Mouse (Mus musculus): ENCODE measurements around the gene Nfib.

Nfib gene

DNA sequence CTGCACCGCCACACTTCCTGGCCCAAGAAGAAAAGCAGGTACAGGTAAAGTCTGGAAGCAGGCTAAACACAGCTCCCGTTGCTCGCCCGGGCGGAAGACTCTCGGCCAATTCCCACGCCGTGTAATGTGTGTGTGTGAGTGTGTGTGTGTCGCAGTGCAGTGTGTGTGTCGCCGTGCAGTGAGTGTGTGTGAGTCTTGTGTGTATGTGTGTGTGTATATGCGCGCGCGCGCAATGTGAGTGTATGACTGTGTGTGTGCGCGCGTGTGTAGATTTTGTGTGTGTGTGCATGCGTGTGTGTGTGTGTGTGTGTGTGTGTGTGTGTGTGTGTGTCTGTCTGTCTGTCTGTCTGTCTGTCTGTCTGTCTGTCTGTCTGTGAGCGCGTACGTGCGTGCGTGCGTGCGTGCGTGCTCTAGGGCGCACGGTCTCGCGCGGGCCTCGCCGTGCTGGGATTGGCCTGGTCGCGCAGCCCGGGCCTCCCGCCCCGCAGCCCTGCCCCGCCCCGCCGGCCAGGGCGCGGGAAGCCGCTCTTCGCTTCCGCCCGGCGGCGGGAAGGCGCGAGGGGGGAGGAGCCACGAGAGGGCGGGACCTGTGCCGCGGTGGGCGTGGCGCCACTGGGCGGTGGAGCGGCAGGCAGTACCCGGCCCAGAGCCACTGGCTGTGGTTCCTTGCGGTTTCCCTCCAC is 192.7 kb downstream of the Nfib start:
- peak; percentile 98 for DNase-seq (ENCODE audit: low spot score)

DNA sequence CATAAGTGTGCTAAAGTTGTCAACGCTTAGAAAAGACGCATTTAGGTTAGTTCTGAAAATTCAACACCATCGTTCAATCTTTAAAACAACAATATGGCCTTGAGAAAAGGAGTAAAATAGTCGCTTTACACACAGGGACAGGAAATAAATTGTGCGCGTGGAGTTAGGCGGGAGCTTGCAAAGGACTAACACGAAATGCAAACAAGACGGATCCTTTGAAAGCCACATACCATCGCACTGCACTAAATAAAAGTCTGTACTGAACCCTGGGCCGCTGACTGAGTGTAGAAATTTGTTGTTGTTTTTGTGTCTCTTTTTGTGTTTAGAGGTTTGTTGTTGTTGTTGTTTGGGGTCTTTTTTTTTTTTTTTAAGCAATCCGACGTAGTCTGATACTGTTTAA is 193.2 kb downstream of the Nfib start:
- DNase-seq (ENCODE audit: low spot score) = no peak

DNA sequence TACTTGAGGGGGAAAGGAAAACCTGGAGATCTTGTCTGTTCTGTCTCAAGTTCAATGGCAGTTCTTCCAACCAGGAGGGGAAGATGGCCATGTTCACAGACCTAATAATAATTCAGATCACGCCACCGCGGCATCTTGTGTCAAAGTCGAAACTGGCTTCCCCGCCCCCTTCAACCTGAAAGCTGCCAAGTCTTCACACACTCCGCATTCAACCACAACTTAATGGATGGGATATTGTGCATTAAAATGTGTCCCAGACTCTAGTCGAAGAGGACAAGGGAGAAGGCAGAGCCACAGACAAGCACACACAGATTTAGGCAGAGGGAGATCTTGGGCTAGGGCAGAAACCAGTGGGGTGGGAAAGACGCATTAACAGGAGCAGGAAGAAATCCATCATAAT is 194.0 kb downstream of the Nfib start:
- no peak for DNase-seq (ENCODE audit: low spot score)

DNA sequence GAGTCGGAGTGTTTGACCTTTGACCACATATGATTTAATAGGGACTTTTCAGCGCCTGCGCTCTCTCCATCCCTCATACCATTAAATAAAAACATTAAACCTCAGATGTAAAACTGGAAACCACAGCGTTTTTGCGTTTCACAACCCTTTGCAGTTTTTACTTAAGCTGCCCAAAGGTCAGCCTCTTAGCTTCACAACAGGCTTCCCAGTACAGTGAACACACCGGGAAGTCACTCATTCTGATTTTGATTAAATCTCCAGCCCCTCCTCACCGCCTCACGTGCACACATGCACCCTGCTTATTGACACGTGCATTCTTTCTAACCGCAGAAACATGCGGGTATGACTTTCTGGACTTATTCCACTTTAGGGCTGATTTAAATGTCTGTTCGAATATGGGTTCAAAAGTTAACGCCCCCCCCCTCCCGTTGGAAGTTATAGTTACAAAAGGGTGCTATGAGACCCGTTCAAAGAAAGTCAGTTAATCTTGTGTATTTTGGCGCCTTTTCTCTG is 194.5 kb downstream of the Nfib start:
- no peak for DNase-seq (ENCODE audit: low spot score)

- DNase-seq (ENCODE audit: low spot score) = no peak
These were observed 195.8 kb downstream of the Nfib start for GRCm38 (mm10) chr4:82509771-82510170.

DNA sequence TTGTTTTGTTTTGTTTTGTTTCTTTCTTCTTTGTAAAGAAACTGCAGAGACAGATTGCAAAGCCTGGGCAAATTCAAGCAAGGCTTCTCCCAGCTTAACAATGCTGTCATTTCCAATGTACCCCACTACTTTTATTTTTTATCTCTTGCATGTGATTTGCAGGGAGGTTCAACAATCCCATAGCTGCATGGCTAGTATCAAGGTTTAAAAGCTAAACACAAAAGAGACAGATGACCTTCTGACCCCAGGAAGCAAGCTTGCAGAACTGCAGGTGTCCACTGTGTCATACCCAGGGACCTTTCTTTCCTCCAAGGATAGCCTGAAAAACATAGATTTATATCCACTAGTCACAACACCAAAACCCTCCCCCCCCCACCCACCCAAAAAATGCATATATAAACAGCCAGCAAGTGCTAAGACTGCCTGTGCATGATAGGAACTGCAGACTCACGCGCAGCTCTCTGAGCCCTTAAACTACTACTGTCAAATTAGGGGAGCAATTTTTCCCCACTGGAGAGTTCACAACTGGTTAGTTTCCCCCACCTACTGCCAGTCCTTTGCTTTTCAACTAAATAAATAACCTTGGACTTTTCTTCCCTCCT is 196.3 kb downstream of the Nfib start:
- no peak for DNase-seq (ENCODE audit: low spot score)

DNA sequence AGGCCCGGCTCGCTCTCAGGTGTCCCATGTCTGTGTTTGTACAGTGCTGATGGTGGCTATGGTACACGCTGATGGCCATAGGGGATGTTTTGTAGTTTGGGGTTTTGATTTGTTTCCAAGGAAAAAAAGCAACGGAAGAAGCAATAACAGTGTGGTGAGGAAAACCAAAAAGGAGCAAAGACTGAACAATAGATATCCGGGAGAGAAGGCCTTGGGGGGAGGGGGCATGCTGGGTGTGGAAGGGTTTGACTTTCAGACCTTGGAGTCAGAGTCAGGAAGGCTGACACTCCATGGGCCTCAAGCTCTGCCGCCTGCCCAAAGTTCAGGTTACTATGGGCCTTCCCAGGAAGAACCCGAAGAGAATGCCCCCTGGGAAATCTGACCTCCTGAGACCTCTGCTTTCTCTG is 197.3 kb downstream of the Nfib start:
- DNase-seq (ENCODE audit: low spot score) = no peak

DNA sequence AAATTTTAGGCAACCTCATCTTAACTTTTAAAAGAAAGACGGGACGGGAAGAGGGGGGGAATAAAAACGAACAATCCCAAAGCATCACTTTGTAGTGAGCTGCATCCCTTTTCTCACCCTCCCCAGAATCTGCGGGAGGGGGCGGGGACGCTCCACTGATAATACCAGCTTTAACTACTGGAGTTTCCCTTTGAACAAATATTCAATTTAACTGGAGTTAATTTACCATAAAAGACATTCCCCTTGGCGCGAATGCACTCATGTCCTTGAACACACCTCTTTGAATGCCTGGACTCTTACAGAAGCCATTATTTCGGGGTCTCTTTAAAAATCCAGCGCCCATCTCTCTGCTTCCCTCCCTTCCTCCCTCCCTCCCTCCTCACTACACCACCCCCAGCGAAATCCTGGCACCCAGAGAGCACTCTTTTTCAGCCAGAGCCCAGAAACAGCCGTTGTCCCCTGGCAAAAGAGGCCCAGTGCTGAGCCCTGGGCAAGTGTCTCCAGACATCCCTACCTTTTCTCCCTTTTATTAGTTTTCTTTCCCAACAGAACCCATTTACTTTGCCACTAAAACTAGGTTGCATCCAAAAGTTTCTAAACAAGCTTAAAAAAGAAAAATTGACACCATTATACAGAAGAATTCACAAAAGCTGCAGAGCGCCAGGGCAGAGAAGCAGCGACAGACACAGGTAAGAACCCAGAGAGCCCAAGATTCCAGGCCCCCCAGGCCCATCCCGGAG is 197.8 kb downstream of the Nfib start:
- DNase-seq (ENCODE audit: low spot score) = no peak

DNA sequence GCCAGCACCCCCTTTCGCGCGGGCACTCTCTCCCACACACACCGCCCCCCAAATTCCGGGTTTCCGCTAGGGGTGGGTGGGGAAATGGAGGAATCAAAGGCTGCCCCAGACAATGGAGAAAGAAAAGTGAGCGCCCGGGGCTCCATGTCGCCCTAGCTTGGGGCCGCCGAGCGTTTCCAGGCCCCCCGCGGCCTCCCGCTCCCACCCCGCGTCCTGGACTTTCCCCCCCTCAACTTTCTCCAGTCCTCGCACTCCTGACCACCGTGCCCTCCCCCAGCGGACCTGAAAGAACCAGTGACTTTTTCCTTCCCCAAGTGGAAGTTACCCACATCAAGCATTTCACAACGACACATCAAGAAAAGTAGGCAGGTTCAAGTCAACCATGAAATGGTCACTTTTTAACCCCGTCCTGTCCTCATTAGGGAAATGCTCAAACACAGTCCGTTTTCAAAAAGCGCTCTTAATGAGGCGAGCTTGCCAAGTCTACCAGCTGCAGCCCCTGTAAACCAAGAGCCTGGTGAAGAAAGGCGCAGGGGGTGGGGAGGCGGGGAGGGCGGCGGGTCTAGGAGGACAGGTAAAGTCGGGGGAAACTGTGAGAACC is 198.7 kb downstream of the Nfib start:
- no peak for DNase-seq (ENCODE audit: low spot score)

- peak; percentile 90 for DNase-seq (ENCODE audit: low spot score)
These were observed 199.3 kb downstream of the Nfib start for GRCm38 (mm10) chr4:82506081-82506730.

- peak; percentile 54 for DNase-seq (ENCODE audit: low spot score)
These were observed 200.2 kb downstream of the Nfib start for GRCm38 (mm10) chr4:82505121-82506031.

DNA sequence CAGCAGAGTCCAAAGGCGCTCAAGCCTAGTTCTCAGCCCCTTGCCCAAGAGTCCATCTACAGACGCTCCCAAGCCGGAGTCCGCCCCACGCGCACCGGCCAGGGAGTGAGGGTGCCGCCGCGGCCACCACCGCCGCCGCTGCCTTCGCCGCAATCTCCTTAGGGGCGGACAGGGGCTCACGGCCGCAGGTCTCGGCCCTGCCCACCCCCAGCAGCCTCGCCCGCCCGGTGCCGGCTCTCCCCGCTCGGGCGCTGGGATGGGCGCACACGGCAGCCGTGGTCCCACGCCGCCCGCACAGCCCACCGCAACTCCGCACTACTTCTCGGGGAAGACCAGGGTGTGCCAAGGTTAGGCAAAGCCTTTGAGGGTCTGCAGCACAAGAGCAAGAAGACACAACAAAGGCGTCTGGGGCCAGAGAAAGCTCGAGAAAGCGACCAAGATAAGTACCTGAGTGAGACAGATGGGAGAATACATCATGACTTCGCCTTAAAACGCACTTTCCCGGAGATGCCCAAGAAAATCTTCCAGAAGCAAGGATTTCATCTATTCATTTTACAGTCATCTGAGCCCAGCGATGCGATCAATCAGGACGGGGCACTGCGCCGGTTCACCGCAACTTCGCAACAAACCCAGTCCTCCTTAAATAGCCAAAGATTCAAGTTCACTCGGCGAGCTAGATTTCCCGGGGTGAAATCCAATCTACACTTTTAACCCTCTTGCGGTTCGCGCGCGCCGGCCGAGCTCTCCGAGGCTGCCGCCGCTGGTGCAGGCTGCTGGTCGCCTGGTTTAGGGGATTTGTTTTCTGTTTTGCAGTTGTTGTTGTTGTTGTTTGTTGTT is 201.0 kb downstream of the Nfib start:
- no peak for DNase-seq (ENCODE audit: low spot score)

- no peak for DNase-seq (ENCODE audit: low spot score)
These were observed 201.6 kb downstream of the Nfib start for GRCm38 (mm10) chr4:82504015-82504283.

DNA sequence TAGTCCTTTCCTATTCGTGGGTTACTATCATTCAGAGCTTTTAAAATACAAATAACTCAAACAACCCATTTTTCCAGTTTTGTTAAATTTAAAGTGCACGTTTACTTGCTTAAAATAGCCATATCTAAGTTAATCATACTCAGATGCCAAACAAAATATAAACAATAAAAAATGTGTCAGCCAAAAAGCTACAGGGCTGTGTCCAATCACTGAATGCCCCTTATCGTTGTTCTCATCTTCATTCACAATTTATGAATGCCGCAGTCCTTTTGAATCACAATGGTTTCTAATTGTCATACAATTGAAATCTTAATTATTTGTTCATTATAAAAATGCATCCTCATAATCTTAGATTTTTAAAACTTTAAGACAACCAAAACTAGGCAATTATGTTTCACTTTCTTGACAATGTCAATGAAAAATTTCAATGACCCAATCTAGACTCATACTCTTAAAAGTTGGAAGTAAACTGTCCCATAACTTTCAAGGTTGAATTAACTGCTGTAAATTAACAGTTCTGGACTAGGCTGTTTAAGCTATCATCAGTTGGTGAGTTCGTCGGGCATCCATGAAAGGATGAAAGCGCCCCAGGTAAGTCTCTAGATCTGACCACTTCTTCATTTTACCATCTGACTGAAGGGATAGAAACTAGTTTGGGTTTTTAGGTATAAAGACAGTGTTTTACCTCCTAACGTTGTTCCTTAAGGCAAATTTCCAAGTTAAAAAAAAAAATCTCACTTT is 202.1 kb downstream of the Nfib start:
- DNase-seq (ENCODE audit: low spot score) = no peak

GRCm38 (mm10) chr4:82502611-82503010 is 202.9 kb downstream of the Nfib start:
- no peak for DNase-seq (ENCODE audit: low spot score)

DNA sequence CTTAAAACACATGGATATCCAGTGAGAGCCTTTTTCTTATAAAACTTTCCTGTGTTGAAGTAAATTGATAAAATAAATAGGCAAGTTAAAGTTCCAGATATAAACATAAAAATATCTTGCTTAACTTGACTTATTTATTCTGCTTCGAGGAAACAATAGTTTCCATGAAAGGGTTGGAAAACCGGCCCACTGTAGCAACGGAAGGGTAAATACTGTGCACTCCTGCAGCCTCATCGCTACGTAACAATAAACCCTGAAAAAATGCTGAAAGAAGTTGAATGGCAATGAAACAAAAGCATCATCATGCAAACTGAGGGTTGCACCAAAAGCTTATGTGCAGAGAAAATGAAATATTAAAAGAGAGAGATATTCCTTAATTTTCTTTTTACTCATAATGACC is 203.5 kb downstream of the Nfib start:
- DNase-seq (ENCODE audit: low spot score) = no peak

DNA sequence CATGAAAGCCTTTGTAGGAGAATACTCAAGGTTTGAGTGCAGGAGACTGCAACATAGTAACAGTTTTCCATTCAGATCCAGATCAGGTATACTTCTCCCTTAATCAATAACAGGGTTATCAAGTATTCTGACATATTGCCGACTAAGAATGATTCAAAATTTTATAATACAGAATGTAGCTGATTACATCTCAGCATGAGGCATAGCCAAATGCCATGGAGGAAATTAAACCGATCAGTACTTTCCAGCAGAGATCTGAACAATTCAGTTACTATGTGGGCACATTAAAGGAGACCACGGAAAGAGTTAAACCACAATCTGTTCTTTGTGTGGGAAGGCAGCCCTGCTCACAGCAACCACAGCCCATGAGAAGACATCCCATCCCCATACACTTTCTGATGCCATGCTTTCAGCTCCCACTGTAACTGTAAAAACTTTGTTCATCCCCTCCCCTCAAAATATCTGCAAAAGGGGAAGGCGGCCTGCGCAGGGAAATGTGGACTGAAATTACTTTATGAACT is 204.9 kb downstream of the Nfib start:
- no peak for DNase-seq (ENCODE audit: low spot score)

DNA sequence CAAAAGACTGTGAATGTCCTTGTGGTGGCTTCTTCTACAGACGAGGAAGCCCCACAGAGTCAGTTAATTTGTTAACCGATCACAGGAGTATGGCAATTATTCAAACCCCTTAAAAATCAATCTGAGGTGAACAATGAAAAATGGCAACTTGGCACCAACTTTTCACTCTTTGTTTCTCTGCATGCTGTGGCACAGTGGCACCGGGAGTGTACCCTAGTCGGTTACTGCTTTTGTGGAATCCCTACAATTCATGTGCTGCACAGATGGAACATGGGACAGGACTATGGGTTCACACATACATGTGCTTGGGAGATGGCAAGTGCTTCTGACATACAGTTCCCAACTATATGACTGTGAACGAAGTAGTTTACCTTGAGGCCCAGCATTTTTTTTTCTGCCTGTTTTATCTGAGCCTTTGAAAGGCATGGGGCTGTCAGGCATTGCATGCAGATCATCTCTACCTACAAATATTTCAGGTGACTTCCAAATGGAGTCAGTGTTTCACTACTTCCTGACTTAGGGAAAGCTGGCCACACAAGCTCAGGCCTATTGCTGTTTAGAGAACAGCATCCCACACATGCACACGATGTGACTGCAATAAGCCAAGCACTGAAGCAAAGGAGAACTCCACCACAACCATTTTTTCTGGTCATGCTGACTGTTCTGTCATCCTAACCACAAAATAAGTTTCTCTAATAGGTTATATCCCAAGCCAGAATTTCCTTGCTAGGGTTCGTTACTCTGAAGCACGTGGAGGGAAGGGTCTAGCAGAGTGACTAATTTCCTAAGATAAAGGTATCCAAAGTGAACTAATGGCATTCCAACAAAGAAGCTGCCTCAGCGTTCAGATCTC is 205.6 kb downstream of the Nfib start:
- DNase-seq (ENCODE audit: low spot score) = no peak

DNA sequence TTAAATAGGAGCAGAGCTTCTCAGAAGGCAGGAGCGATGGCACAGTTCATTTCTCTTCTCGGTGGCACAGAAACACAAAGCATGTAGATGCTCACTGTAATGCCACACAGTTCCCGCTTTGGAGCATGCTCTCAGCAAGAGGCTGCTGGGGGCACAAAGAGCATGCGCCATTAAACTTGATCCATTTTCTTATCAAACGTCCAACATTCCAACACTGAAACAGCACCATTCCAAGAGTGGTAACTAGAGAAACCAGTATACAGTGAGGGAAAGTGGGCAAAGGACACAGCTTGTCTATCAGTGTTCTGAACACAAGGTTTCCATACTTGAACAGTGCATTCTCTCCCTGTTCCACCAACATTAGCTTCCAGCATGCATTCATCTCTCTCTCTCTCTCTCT is 206.3 kb downstream of the Nfib start:
- no peak for DNase-seq (ENCODE audit: low spot score)
